Mouse (Mus musculus): Measurements from ENCODE around the gene Gpr135. TPM values are rescaled to one million over a fixed set of nuclear protein-coding genes. Genes with fewer than 3 reads are reported as not detected.
"Not testable (repeated sequence)": the region's sequence is repeated elsewhere in the genome, so short reads cannot be mapped to it uniquely, and the experiment has no call there.

Gpr135 gene
- polyA plus RNA-seq, 1 experiment = not detected

DNA sequence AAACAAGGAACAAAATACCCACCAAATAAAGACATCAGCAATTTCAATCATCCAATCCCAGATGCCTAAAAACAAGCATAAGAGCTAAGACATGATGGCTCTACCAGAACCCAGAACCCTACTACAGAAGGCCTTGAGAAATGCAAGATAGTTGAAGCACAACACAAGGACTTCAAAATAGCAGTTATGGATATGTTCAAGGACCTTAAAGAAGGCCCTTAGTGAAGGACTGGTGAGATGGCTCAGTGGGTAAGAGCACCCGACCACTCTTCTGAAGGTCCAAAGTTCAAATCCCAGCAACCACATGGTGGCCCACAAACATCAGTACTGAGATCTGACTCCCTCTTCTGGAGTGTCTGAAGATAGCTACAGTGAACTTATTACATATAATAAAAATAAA is 13.1 kb downstream of the Gpr135 start:
- Histone ChIP-seq H3K4me1 (no peaks in the 10 kb centered on the region), H3K9me3 (peaks cover 7% of the 10 kb centered on the region), H3K4me3 (replicated peaks) (no peak overlapping the region), H3K36me3 (replicated peaks; ENCODE audit: low read length) (no peaks in the 10 kb centered on the region), H3K27me3 (replicated peaks) (peaks cover 16% of the 10 kb centered on the region)
- TF ChIP-seq FLI1 (IDR thresholded peaks at IDR 0.05; ENCODE audit: low read length) (no peak), GATA1 (IDR thresholded peaks at IDR 0.05; ENCODE audit: borderline replicate concordance, low read length) (no peak)

DNA sequence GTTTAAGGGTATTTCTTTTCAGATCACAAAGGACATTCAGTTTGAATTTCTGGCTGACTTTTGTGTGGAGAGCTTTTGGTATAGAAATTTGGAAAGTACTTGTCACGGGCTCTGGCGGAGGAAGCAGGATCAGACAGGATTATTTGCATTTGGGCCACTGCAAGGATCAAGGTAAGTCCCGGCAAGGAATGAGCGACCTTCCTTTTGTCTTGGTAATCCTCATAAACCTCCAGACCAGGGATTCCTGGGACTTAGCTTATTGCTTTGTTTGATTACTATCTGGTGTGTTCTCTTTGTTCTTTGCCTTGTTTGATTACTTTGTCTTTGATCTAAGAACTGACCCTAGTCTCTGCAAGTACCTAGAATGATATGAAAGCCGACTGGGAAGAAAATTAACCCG is 17.1 kb downstream of the Gpr135 start:
- TF ChIP-seq FLI1 (IDR thresholded peaks at IDR 0.05; ENCODE audit: low read length) = no peak
- TF ChIP-seq GATA1 (IDR thresholded peaks at IDR 0.05; ENCODE audit: borderline replicate concordance, low read length) = no peak
- peaks cover 26% of the 10 kb centered on the region for H3K9me3 ChIP-seq
- no peaks in the 10 kb centered on the region for H3K36me3 ChIP-seq (replicated peaks; ENCODE audit: low read length)
- no peak overlapping the region for H3K4me3 ChIP-seq (replicated peaks)
- H3K4me1 ChIP-seq = no peaks in the 10 kb centered on the region
- peaks cover 8% of the 10 kb centered on the region for H3K27me3 ChIP-seq (replicated peaks)

DNA sequence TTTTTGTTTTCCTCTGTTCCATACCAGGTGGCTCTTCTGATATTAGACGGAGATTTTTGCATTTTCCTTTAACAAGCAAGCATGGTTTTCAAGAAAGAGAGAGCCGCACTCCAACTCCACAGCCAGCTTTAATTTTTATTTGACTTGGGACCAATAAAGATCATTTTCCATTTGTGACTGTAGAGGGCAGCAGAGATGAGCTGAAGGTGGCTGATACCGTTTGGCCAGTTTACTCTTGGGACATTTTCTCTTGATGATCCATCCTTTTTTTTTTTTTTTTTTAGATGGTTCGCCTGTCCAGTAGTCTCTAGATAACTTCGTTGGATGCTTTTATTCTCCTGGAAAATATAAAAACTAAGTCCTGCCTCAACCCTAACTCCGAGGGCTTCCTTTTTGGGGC is 17.6 kb downstream of the Gpr135 start:
- Histone ChIP-seq H3K9me3 (peaks cover 26% of the 10 kb centered on the region), H3K4me1 (no peaks in the 10 kb centered on the region), H3K4me3 (replicated peaks) (no peak overlapping the region), H3K36me3 (replicated peaks; ENCODE audit: low read length) (no peaks in the 10 kb centered on the region), H3K27me3 (replicated peaks) (peaks cover 8% of the 10 kb centered on the region)
- TF ChIP-seq FLI1 (IDR thresholded peaks at IDR 0.05; ENCODE audit: low read length) (no peak), GATA1 (IDR thresholded peaks at IDR 0.05; ENCODE audit: borderline replicate concordance, low read length) (no peak)

DNA sequence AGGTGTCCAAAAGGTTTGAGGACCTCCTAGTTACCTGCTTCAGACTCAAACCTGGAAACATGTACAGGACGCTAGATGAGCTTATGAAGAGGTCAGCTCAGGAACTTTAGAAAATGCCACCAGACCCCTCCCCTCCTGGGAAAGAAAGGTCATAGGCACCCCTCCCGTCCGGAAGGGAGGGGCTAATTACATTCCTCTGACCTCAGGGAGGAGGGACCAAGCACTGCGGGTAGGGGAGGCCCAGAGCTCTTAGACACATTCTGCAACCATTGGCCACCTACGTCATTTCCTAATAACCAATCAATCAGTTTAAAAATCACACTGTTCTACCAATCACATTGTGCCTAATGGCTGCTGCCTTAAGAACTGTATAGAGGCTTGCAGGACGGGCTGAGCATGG is 18.4 kb downstream of the Gpr135 start:
- TF ChIP-seq GATA1 (IDR thresholded peaks at IDR 0.05; ENCODE audit: borderline replicate concordance, low read length) (no peak), FLI1 (IDR thresholded peaks at IDR 0.05; ENCODE audit: low read length) (no peak)
- H3K4me1 ChIP-seq = no peaks in the 10 kb centered on the region
- H3K27me3 ChIP-seq (replicated peaks) = peaks cover 8% of the 10 kb centered on the region
- H3K9me3 ChIP-seq = peaks cover 26% of the 10 kb centered on the region
- no peak overlapping the region for H3K4me3 ChIP-seq (replicated peaks)
- no peaks in the 10 kb centered on the region for H3K36me3 ChIP-seq (replicated peaks; ENCODE audit: low read length)

DNA sequence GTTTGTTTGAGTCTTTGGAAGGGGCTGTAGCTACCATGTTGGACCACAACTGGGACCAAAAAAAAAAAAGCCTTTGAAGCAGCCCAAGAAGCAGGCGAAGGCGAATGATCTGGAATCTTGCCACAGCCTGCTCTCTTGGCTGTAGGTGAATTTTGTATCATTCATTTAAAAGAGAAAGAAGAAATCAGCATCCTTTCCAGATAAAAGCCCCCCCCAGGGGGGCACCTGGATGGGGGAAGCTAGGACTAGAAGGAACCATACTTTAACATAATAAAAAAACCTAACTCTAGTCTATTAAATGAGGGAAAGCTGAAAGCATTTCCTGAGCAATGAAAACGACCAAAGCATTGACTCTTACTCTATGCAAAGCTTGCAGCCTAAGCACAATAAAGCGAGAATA is 20.1 kb downstream of the Gpr135 start:
- Histone ChIP-seq H3K36me3 (replicated peaks; ENCODE audit: low read length) (no peaks in the 10 kb centered on the region), H3K27me3 (replicated peaks) (peaks cover 8% of the 10 kb centered on the region), H3K4me3 (replicated peaks) (no peak overlapping the region), H3K9me3 (peaks cover 23% of the 10 kb centered on the region), H3K4me1 (no peaks in the 10 kb centered on the region)
- TF ChIP-seq FLI1 (IDR thresholded peaks at IDR 0.05; ENCODE audit: low read length) (no peak), GATA1 (IDR thresholded peaks at IDR 0.05; ENCODE audit: borderline replicate concordance, low read length) (no peak)

DNA sequence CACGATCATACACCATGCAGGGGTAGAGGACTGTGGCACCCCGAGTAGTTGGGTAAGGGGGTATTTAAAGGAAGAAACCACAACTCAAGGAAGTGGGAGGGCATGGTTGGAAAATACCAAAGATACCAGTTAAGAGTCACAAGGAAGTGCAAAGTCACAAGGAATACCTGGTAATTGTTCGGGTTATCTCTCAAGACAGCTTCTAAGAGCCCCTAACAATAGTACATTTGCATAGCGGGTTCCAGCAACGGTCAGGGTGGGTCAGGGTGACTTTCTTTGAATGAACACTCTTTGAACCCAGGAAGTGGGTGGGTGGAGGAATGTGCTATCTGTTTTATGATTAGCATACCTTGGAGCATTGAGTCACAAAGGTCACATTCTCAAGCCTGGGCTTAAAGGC is 20.8 kb downstream of the Gpr135 start:
- not testable (repeated sequence) for H3K36me3 ChIP-seq (replicated peaks; ENCODE audit: low read length); H3K27me3 ChIP-seq (replicated peaks); H3K4me3 ChIP-seq (replicated peaks); H3K4me1 ChIP-seq
- H3K9me3 ChIP-seq = peaks cover 25% of the 10 kb centered on the region

DNA sequence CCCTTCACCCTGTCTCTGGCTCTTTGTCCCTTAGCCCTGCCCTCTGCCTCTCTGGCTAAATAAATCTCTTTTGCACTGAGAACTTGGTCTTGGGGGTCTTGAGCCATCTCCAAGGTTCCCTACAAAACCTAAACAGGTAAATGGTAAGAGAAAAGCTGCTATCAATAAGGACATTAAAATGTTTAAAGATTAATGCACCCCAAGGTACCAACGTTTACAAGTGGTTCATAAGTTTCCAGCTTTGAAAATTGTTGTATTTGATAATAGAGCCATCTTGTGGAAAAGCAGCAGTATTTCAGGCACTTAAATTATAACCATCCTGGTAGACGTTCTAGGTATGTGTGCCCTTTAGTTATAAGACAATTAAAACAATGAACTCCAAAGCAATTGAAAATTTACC is 23.4 kb downstream of the Gpr135 start:
- Histone ChIP-seq H3K4me1 (no peaks in the 10 kb centered on the region), H3K4me3 (replicated peaks) (no peak overlapping the region)
- TF ChIP-seq FLI1 (IDR thresholded peaks at IDR 0.05; ENCODE audit: low read length) = no peak
- TF ChIP-seq GATA1 (IDR thresholded peaks at IDR 0.05; ENCODE audit: borderline replicate concordance, low read length) = no peak

DNA sequence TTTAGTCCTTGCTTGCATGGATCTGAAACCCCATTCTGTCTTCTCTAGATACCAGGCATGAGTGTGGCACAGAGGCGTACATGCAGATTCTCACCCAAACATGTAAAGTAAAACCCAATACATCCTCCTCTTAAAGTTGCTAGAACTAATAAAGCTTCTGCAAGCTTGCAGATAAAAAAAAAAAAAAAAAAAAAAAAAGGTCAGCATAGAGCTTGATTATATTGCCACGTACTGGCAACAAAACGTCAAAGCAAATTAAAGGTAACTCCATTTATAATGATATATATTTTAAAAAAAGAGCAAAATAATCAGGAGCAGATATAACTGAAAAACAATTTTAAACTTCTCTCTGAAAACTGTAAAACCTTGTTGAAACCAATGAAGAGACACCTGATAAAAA is 29.7 kb downstream of the Gpr135 start:
- Histone ChIP-seq H3K27me3 (replicated peaks) (peaks cover 13% of the 10 kb centered on the region), H3K4me3 (replicated peaks) (no peak overlapping the region), H3K9me3 (peaks cover 6% of the 10 kb centered on the region; the same call in 1 of the 2 replicates), H3K4me1 (no peaks in the 10 kb centered on the region), H3K36me3 (replicated peaks; ENCODE audit: low read length) (no peaks in the 10 kb centered on the region)
- TF ChIP-seq GATA1 (IDR thresholded peaks at IDR 0.05; ENCODE audit: borderline replicate concordance, low read length) (no peak), FLI1 (IDR thresholded peaks at IDR 0.05; ENCODE audit: low read length) (no peak)

More for the DNA sequence above, 23.4 kb downstream of the Gpr135 start:
- Histone ChIP-seq H3K9me3 (peaks cover 23% of the 10 kb centered on the region), H3K36me3 (replicated peaks; ENCODE audit: low read length) (no peaks in the 10 kb centered on the region), H3K27me3 (replicated peaks) (peaks cover 3% of the 10 kb centered on the region)

DNA sequence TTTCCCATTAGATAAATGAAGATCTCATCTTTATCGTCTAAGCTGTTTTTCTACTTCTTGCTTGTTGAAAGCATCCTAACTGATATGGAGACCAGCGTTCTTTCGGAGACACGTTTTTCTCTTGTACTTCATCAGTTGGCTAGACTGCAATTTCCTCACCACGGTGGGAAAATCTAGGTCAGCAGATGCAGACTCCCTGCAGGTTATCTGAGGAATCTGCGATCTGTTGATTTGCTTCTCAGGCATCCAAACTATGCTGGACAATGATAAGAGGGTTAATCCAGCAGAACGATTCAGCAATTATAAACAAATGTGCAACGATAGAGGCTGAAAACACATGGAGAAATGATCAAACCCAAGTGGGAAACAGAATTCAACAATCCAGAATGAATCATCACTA is 31.4 kb downstream of the Gpr135 start:
- H3K4me1 ChIP-seq = no peaks in the 10 kb centered on the region
- H3K4me3 ChIP-seq (replicated peaks) = no peak overlapping the region
- H3K27me3 ChIP-seq (replicated peaks) = peaks cover 11% of the 10 kb centered on the region
- no peaks in the 10 kb centered on the region for H3K9me3 ChIP-seq
- H3K36me3 ChIP-seq (replicated peaks; ENCODE audit: low read length) = no peaks in the 10 kb centered on the region
- TF ChIP-seq FLI1 (IDR thresholded peaks at IDR 0.05; ENCODE audit: low read length) (no peak), GATA1 (IDR thresholded peaks at IDR 0.05; ENCODE audit: borderline replicate concordance, low read length) (no peak)

DNA sequence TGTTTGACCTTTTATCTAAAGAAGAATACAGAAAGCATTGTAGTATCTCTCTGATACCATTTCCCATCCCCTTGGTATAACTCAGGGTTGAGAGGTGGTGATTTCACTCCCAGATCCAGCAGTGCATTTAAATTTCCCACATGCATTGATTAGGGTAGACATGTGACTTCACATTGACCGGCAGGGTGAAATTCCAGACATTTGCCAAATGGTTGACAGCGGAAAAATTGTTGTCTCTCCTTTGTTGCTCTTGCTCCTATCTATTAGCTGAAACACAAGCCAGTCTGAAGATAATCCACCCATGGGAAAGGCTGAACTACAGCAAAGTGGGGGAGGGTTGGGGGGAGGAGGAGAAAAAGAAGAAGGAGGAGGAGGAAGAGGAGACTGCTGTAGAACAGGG is 32.1 kb downstream of the Gpr135 start:
- TF ChIP-seq GATA1 (IDR thresholded peaks at IDR 0.05; ENCODE audit: borderline replicate concordance, low read length) = no peak
- TF ChIP-seq FLI1 (IDR thresholded peaks at IDR 0.05; ENCODE audit: low read length) = no peak
- Histone ChIP-seq H3K36me3 (replicated peaks; ENCODE audit: low read length) (no peaks in the 10 kb centered on the region), H3K27me3 (replicated peaks) (peaks cover 13% of the 10 kb centered on the region), H3K9me3 (peaks cover 3% of the 10 kb centered on the region; the same call in 1 of the 2 replicates), H3K4me1 (no peaks in the 10 kb centered on the region), H3K4me3 (replicated peaks) (no peak overlapping the region)

DNA sequence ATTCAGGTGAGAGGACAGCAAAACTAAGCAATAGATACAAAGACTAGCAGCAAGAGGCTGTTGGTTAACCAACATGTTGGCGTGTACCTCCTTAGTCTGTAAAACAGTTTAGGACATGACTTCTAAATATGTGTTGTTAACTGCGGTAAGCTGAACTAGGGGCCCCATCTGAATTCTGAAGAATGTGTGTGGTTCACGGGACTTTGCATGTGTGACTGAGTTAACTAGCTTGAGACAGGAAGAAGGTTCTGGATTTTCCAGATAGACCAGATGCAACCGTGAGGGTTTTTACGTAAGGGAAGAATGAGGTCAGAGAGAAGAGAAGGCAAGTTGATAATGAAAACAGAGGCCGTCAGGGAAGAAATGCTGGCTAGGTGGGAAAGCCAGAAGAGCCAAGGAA is 33.9 kb downstream of the Gpr135 start:
- Histone ChIP-seq H3K36me3 (replicated peaks; ENCODE audit: low read length) (no peaks in the 10 kb centered on the region), H3K27me3 (replicated peaks) (peaks cover 13% of the 10 kb centered on the region), H3K4me3 (replicated peaks) (no peak overlapping the region), H3K4me1 (no peaks in the 10 kb centered on the region; the same call in 1 of the 2 replicates), H3K9me3 (peaks cover 9% of the 10 kb centered on the region)
- TF ChIP-seq GATA1 (IDR thresholded peaks at IDR 0.05; ENCODE audit: borderline replicate concordance, low read length) = no peak
- no peak for TF ChIP-seq FLI1 (IDR thresholded peaks at IDR 0.05; ENCODE audit: low read length)
